Mouse (Mus musculus) B cell, adult 67 days (primary cell): Measurements from ENCODE around the gene Mgat5b. TPM values are rescaled to one million over a fixed set of nuclear protein-coding genes. Genes with fewer than 3 reads are reported as not detected.

Experiments used
- total RNA-seq, 2 experiments: library from RNA; stranded (reverse); gene quantifications; 4 replicates each; pipeline ENCODE4 v1.2.4; 2023

Gene Mgat5b
- total RNA-seq, result not detected

GRCm38 (mm10) chr11:116918323-116919185 lies at the start of gene Mgat5b:
Gene Mgat5b (plus strand): TSS chr11:116918863.

Other genes with a start within 250 kb of the Mgat5b start
- not detected for gene St6galnac1, start 143.4 kb upstream of the Mgat5b start, total RNA-seq
- not detected for gene Mxra7, start 90.8 kb upstream of the Mgat5b start, total RNA-seq
- 10 to 100 TPM; 65.5 to 81.6 TPM for gene Mettl23, start 75.6 kb upstream of the Mgat5b start, total RNA-seq
- gene Jmjd6, start 75.4 kb upstream of the Mgat5b start, total RNA-seq, result 10 to 100 TPM; 70.9 to 79.8 TPM
- gene Mfsd11, start 66.4 kb upstream of the Mgat5b start, total RNA-seq, result 10 to 100 TPM; 18.3 to 29.8 TPM
- 100 to 1,000 TPM; 377 to 380 TPM for gene Srsf2, start 65.8 kb upstream of the Mgat5b start, total RNA-seq
- gene Sec14l1, start 196.3 kb downstream of the Mgat5b start, total RNA-seq, result 10 to 100 TPM; 24.5 to 34.0 TPM